Mouse (Mus musculus): ENCODE measurements around the gene Tbx2.

GRCm38 (mm10) chr11:85842596-85843346, 10.4 kb downstream of the Tbx2 start:
- TF ChIP-seq POLR2A (IDR thresholded peaks at IDR 0.05; ENCODE audit: control insufficient read depth, extremely low read depth, insufficient read depth, low read length, poor library complexity) (no peak), CTCF (IDR thresholded peaks at IDR 0.05; ENCODE audit: borderline replicate concordance, control insufficient read depth, extremely low read depth, insufficient read depth, low read length, poor library complexity) (no peak)

Data from thymus, adult 2 months (tissue).